Mouse (Mus musculus): ENCODE measurements around the gene Actr1a. TPM values are rescaled to one million over a fixed set of nuclear protein-coding genes. Genes with fewer than 3 reads are reported as not detected.
A peak's percentile ranks its signal among the peaks of the same experiment; 100 is the strongest.

The Actr1a gene
- polyA plus RNA-seq, 1 experiment: 78.7 TPM

- no peak overlapping the region for H3K27ac ChIP-seq (replicated peaks; ENCODE audit: low read depth, low read length)
- H3K4me3 ChIP-seq (ENCODE audit: insufficient read depth, low read depth, low read length): no peak overlapping the region; the same call in 1 of the 2 replicates
- peaks cover 7% of the 10 kb centered on the region; the same call in 1 of the 2 replicates for H3K4me1 ChIP-seq (ENCODE audit: control insufficient read depth, insufficient read depth, insufficient read length, low read length)
These were observed 65.6 kb downstream of the Actr1a start for GRCm38 (mm10) chr19:46329951-46330350.

- no peak overlapping the region for H3K27ac ChIP-seq (replicated peaks; ENCODE audit: low read depth, low read length)
These were observed 66.4 kb downstream of the Actr1a start for GRCm38 (mm10) chr19:46329031-46329641.

GRCm38 (mm10) chr19:46328081-46329030 lies 67.2 kb downstream of the Actr1a start, which contains the start of gene Fbxl15:
Fbxl15 (plus strand) TSS chr19:46328184.
- Histone ChIP-seq H3K4me1 (ENCODE audit: control insufficient read depth, insufficient read depth, insufficient read length, low read length) (peaks cover 7% of the 10 kb centered on the region; the same call in 1 of the 2 replicates), H3K4me3 (ENCODE audit: insufficient read depth, low read depth, low read length) (peak within 1 kb of the TSS; percentile 75), H3K27ac (replicated peaks; ENCODE audit: low read depth, low read length) (peak within 1 kb of the TSS; percentile 85)

More at GRCm38 (mm10) chr19:46329031-46329641, 66.4 kb downstream of the Actr1a start:
- Histone ChIP-seq H3K4me1 (ENCODE audit: control insufficient read depth, insufficient read depth, insufficient read length, low read length) (peaks cover 7% of the 10 kb centered on the region; the same call in 1 of the 2 replicates), H3K4me3 (ENCODE audit: insufficient read depth, low read depth, low read length) (peak overlapping the region; percentile 75)

GRCm38 (mm10) chr19:46327531-46328064 lies 68.0 kb downstream of the Actr1a start:
- Histone ChIP-seq H3K4me3 (ENCODE audit: insufficient read depth, low read depth, low read length) (peak overlapping the region; percentile 75), H3K27ac (replicated peaks; ENCODE audit: low read depth, low read length) (0 out of 2 replicates have a peak overlapping the region, but pooled peaks have one; percentile 6), H3K4me1 (ENCODE audit: control insufficient read depth, insufficient read depth, insufficient read length, low read length) (peaks cover 7% of the 10 kb centered on the region; the same call in 1 of the 2 replicates)

Other genes starting within 250 kb of the Actr1a start
- gene Pitx3, start 247.4 kb downstream of the Actr1a start, polyA plus RNA-seq (2012; ENCODE audit: insufficient read depth, insufficient read length, missing spikeins): not detected in 2 replicates
- gene Gbf1, start 243.2 kb downstream of the Actr1a start, polyA plus RNA-seq (2012; ENCODE audit: insufficient read depth, insufficient read length, missing spikeins): 21.7 and 24.9 TPM in 2 replicates
- 8.2 and 9.2 TPM in 2 replicates for gene Nfkb2, start 91.4 kb downstream of the Actr1a start, polyA plus RNA-seq (2012; ENCODE audit: insufficient read depth, insufficient read length, missing spikeins)
- 1.4 TPM in 1 of 2 replicates, not detected in the other for gene Psd, start 68.6 kb downstream of the Actr1a start, polyA plus RNA-seq (2012; ENCODE audit: insufficient read depth, insufficient read length, missing spikeins)
- 5.9 and 8.9 TPM in 2 replicates for gene Fbxl15, start 67.6 kb downstream of the Actr1a start, polyA plus RNA-seq (2012; ENCODE audit: insufficient read depth, insufficient read length, missing spikeins)
- gene Cuedc2, start 57.0 kb downstream of the Actr1a start, polyA plus RNA-seq (2012; ENCODE audit: insufficient read depth, insufficient read length, missing spikeins): 61.9 and 67.2 TPM in 2 replicates
- gene Mfsd13a, start 54.6 kb downstream of the Actr1a start, polyA plus RNA-seq (2012; ENCODE audit: insufficient read depth, insufficient read length, missing spikeins): 1.0 and 2.6 TPM in 2 replicates
- gene 2310034G01Rik, start 45.4 kb downstream of the Actr1a start, polyA plus RNA-seq (2012; ENCODE audit: insufficient read depth, insufficient read length, missing spikeins): not detected in 2 replicates
- 6.8 and 6.9 TPM in 2 replicates for gene Sufu, start 1.1 kb upstream of the Actr1a start, polyA plus RNA-seq (2012; ENCODE audit: insufficient read depth, insufficient read length, missing spikeins)
- 12.4 and 17.4 TPM in 2 replicates for gene Trim8, start 106.0 kb upstream of the Actr1a start, polyA plus RNA-seq (2012; ENCODE audit: insufficient read depth, insufficient read length, missing spikeins)
- 44.9 and 58.1 TPM in 2 replicates for gene Arl3, start 177.4 kb upstream of the Actr1a start, polyA plus RNA-seq (2012; ENCODE audit: insufficient read depth, insufficient read length, missing spikeins)
- gene Sfxn2, start 177.6 kb upstream of the Actr1a start, polyA plus RNA-seq (2012; ENCODE audit: insufficient read depth, insufficient read length, missing spikeins): 3.8 and 6.4 TPM in 2 replicates
- 18.9 and 24.4 TPM in 2 replicates for gene Wbp1l, start 203.3 kb upstream of the Actr1a start, polyA plus RNA-seq (2012; ENCODE audit: insufficient read depth, insufficient read length, missing spikeins)